Mouse (Mus musculus) kidney, postnatal 36 days (tissue): ENCODE data around the gene Fto.

Source experiments
- DNase-seq, 2 experiments: peaks; one replicate each; pipeline ENCODE4 v3.0.0; 2021 to 2022; ENCODE audit warnings: mixed read lengths in 2 of 2

Gene Fto

DNA sequence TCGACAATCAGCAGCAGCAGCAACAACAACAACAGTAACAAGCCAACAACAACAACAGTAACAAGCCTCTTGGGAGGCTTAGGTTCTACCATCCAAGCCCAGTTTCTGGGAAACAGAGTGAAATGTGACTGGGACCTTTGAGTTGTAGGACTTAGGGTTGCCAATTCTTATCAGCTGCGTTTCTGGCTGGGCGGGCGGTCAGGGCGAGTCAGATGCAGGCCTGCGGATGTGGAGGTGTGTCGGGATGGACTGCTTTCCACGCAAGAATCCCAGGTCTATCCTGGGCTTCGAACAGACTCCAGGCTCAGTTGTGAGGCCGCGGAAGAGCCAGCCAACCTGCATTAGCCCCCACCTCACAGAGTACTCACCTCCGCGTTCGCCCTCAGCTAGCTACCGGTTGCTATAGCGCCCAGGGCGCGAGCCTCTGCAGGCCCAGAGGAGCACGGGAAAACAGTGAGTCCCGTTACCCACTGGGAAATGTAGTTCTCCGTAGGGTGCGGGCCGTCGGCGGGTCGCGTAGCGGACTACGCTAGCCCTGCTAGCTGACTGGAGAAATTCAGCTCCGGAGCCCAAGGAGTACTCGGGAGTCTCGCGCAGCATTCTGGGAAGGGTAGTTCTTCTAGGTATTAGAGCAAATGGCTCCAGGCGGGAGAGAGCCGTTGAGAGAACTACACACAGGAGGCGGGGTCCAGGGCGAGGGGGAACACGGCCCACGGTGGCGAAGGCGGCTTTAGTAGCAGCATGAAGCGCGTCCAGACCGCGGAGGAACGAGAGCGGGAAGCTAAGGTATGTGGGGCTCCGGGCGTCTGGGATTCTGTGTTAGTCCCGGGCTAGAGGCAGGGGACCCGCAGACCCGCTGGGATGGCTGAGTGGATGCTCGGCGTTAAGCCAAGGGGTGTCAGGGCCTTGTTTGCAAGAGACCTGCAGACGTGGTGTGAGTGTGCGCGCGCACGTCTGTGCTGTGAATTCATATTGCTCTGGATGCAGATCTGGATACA is at the start of gene Fto, which contains the start of gene Rpgrip1l:
Gene Fto (plus strand): TSS at position 691 of the 998 bp plus-strand sequence.
Gene Rpgrip1l (minus strand): TSS at position 428 of the 998 bp plus-strand sequence.
- DNase-seq: peak; percentile 98 to 99

GRCm38 (mm10) chr8:91263939-91264338 is 49.4 kb upstream of the Fto start:
- no peak for DNase-seq

- DNase-seq: no peak
Observed at GRCm38 (mm10) chr8:91264564-91264963, 48.8 kb upstream of the Fto start.

- DNase-seq: no peak
Observed at GRCm38 (mm10) chr8:91269374-91269958, 43.9 kb upstream of the Fto start.

DNA sequence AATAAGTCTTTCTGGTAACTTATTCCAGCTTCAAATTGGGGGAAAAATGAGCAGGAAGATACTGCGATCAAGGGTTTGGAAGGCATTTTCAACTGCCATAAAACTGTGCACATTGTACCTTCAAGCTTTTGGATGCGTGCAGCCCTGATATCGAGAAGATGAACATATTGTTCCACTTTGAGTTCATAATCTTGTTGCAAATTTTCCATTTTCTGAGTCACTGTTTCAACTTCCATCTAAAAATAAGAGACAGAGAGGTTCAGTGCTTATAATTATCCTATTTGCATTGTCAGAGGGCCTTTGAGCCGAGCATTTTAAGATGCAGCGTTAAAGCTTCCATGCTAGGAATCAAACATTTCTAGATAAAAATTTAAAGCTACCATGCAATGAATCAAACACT is 39.8 kb upstream of the Fto start:
- no peak for DNase-seq

- DNase-seq: peak in 1 of 2 experiments; percentile 17
Observed at GRCm38 (mm10) chr8:91276337-91276736, 37.0 kb upstream of the Fto start.

GRCm38 (mm10) chr8:91278060-91278459 is 35.3 kb upstream of the Fto start:
- no peak for DNase-seq

DNA sequence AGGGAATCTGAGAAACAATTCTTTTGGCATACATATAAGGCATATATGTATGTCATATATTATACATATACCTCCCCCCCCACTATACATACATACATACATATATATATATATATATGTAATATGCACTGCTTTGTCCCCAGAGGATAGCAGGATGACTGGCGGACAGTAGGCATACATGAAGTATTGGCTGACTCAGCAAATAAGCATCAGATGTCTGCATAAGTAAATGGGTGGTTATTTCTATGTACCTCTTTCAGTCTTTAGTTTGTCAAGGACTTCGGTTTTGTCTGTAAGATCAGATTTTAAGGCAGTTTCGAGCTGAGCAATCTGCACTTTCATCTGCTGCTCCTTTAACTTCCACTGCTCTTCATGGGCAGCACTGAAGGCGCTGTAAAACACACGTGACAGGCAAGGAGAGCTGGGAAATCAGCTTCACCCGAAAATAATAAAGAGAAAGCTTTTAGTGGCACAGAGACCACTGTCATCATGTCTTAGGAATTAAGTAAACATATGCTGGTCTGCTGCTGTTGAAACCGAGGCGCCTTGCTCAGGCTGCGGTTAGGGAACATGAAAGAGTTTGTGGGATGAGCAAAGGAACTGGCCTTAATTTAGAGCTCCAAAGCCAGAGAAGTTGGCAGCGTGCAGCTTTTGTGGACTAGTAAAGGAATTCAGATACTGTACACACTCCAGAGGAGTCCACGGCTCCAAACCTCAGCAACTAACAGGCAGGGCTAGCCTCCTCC is 32.7 kb upstream of the Fto start:
- DNase-seq: no peak

DNA sequence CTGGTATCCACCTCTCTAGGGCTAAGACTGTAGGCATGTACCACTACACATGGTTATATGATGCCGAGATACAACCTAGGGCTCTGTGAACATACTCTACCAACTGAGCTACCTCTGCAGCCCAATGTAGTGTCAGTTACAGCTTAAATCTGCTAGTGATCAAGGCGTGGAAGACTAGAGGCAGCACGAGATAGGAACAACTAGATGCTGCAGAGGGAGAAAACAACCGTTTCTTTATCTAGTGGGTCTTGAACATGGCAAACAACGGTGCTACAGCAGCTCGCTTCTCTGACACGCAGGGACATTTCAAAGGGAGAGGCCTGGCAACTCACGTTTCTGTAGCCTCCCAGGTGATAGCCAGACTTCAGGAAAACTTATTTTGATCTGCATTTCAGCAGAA is 31.8 kb upstream of the Fto start:
- no peak for DNase-seq

DNA sequence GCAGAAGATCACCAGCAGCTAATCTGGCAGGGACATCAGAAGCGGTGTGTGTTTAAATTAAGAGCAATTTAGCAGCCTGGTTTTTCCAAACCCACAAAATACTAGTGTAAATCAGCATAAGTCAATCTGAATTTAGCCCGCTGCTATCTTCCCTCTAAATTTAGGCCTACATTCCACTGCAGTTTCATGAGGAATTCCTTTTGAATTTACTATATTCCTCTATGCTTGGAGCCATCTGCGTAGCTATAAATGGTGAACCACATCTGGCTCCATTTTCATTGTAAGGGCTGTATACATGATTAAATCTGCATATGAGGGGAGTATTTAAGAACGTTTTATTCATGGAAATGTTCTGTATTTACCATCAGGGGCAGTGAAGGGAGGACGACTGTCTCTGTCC is 30.7 kb upstream of the Fto start:
- no peak for DNase-seq

DNA sequence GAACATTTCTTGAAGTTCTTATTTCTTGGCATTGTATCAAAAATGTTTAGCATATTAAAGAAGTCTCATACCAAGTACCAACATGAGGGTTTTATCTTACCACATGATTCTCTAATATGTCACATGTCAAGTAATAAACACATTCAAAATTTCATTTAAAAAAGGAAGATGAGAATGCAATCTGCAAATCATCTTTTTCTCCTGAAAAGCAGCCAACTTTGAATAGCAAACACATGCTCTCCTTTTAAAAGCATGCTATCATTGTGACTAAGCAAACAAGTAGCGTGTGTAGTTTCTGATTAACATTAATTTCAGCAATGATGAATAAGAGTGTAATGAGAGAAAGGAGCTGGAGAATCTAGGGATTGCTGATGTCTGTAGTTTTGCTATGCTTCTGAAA is 29.5 kb upstream of the Fto start:
- no peak for DNase-seq

DNA sequence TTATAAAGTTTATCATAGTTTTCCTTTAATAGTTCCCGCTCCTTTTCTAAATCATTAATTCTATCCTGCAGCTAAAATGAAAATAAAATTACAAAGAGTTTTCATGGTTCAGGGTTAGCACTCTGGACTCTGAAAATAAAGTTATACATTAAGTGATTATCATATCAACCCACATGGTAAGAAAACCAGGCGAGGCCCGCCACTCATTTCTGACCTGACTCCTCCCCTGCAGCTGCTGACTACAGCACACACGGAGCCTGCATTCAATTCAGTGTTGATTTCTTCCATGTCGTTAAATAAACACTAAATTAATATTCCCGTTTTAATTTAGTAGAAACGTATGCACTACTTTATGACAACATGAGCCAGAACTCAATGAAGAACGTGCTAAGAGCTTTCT is 27.1 kb upstream of the Fto start:
- DNase-seq: no peak

- no peak for DNase-seq
Observed at GRCm38 (mm10) chr8:91290576-91290975, 22.7 kb upstream of the Fto start.

- DNase-seq: no peak
Observed at GRCm38 (mm10) chr8:91295786-91296185, 17.5 kb upstream of the Fto start.

DNA sequence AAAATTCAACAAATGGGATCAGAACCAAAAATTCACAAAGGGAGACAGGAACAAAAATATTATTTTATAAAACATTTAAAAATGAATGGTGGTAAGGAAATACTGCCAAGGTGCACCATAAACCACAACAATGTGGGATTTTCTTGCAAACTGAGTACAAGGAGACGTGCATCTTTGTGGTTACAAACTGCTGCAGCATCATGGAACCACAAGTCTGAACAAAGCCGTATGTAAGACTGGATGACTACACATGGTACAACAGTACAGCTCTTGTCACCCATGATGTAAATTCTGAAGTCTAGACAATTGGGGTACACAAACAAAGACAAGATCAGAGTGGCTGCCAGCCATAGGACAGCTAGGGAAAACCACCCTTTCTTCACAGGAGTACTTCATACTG is 14.7 kb upstream of the Fto start:
- no peak for DNase-seq

GRCm38 (mm10) chr8:91304481-91305386 is 8.6 kb upstream of the Fto start:
- peak in 1 of 2 experiments; percentile 17 for DNase-seq

DNA sequence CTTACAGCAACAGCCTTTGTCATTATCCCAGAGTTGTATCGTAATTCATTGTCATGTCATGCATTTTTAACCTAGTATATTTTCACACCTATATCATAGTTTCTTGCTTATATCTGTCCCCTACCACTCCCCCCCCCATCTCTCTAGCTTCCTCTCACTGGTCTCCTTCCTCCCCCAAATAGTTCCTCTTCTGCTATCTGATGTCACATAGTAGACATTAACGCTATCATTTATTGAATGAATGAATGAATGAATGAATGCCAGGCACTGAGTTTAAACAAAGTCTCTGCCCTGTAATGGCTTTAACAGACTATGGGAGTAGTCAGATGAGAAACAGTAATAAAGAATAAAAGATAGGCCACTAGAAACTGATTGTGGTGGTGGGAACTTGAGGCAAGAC is 983 bp upstream of the Fto start:
- DNase-seq: no peak

- DNase-seq: no peak
Observed at GRCm38 (mm10) chr8:91317567-91318227, 4.4 kb downstream of the Fto start.

- no peak for DNase-seq
Observed at GRCm38 (mm10) chr8:91318938-91319729, 5.8 kb downstream of the Fto start.

DNA sequence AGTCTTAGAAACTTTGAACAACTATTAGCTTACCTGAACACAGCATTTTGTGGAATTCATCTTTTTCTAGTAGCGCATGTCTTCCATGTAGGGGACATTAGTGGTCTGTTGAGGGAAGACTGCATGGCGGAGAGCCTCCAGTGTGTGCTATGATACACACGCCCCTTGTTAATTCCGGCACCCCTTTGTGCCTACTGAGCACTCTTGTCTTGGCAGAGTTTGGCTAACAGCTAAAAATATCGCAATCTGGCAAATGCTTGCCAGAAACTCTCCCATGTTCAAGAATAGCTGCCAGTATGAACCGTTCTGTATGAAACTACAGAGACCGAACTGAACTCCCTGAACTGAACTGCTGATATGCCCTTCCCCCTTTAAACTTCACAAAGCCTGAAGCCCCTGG is 10.2 kb downstream of the Fto start:
- DNase-seq: no peak

DNA sequence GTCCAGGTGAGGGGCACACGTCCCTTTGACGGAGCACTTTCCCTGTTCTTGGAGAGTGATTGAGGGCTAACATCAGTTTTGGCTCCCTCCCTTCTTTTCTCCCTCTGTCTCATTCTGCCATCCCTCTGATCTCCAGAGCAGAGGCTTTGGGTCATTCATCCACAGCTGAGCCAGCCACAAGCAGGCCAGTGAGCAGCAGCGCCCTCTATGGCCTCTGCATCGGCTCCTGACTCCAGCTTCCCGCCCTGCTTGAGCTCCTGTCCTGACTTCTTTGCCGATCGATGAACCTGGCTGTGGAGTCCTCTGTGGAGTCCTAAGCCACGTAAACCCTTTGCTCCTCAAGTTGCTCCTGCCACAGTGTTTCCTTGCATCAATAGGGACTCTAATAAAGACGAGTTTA is 10.9 kb downstream of the Fto start:
- peak in 1 of 2 experiments; percentile 42 for DNase-seq
